Mouse (Mus musculus): ENCODE measurements at regions not wholly inside any gene's neighbourhood (a gene's known extent, or its start where the extent isn't known, plus 50 kb on each side); places are given as distances from the start of the nearest gene placed in this dataset.

- Histone ChIP-seq H3K9me3 (no peaks in the 10 kb centered on the region), H3K27ac (no peak overlapping the region; the same call in 1 of the 2 replicates), H3K27me3 (no peaks in the 10 kb centered on the region), H3K36me3 (no peaks in the 10 kb centered on the region), H3K4me2 (replicated peaks) (no peak overlapping the region), H3K4me3 (no peak overlapping the region), H3K9ac (no peak overlapping the region), H3K4me1 (peaks cover 19% of the 10 kb centered on the region)
- peak; percentile 28; the same call in 1 of the 2 replicates for ATAC-seq (ENCODE audit: insufficient number of reproducible peaks, insufficient read depth, low FRiP score, low TSS enrichment)
- WGBS = 56% methylated on average over 15 of the region's 15 CpGs
Observed at GRCm38 (mm10) chr14:33797551-33798303, 125.7 kb upstream of the Gdf10 start.

- Histone ChIP-seq H3K4me3 (no peak overlapping the region), H3K27ac (no peak overlapping the region), H3K9me3 (no peaks in the 10 kb centered on the region), H3K27me3 (no peaks in the 10 kb centered on the region), H3K4me1 (peaks cover 31% of the 10 kb centered on the region), H3K36me3 (no peaks in the 10 kb centered on the region), H3K9ac (no peak overlapping the region), H3K4me2 (replicated peaks) (no peak overlapping the region)
- WGBS = 78% methylated on average over 3 of the region's 3 CpGs
- ATAC-seq (ENCODE audit: insufficient number of reproducible peaks, insufficient read depth, low FRiP score, low TSS enrichment) = no peak
Observed at GRCm38 (mm10) chr14:33804321-33804720, 119.1 kb upstream of the Gdf10 start.

GRCm38 (mm10) chr14:33804721-33805120 lies 118.7 kb upstream of the Gdf10 start:
- H3K4me1 ChIP-seq = peaks cover 31% of the 10 kb centered on the region
- H3K9me3 ChIP-seq = no peaks in the 10 kb centered on the region
- no peaks in the 10 kb centered on the region for H3K36me3 ChIP-seq
- 48% methylated on average over 6 of the region's 6 CpGs for WGBS
- no peaks in the 10 kb centered on the region for H3K27me3 ChIP-seq
- no peak overlapping the region for H3K9ac ChIP-seq
- H3K27ac ChIP-seq = no peak overlapping the region
- no peak overlapping the region for H3K4me2 ChIP-seq (replicated peaks)
- H3K4me3 ChIP-seq = no peak overlapping the region
- ATAC-seq (ENCODE audit: insufficient number of reproducible peaks, insufficient read depth, low FRiP score, low TSS enrichment) = no peak

- H3K9me3 ChIP-seq = no peaks in the 10 kb centered on the region
- no peak for ATAC-seq (ENCODE audit: insufficient number of reproducible peaks, insufficient read depth, low FRiP score, low TSS enrichment)
- no peak overlapping the region for H3K4me2 ChIP-seq (replicated peaks)
- peaks cover 38% of the 10 kb centered on the region for H3K4me1 ChIP-seq
- no peak overlapping the region for H3K27ac ChIP-seq
- H3K36me3 ChIP-seq = no peaks in the 10 kb centered on the region
- H3K4me3 ChIP-seq = no peak overlapping the region
- 68% methylated on average over 7 of the region's 7 CpGs for WGBS
- no peak overlapping the region for H3K9ac ChIP-seq
- no peaks in the 10 kb centered on the region for H3K27me3 ChIP-seq
Observed at GRCm38 (mm10) chr14:33807196-33807595, 116.2 kb upstream of the Gdf10 start.

- H3K27me3 ChIP-seq = no peaks in the 10 kb centered on the region
- H3K27ac ChIP-seq = peak overlapping the region; percentile 46; the same call in 1 of the 2 replicates
- H3K4me1 ChIP-seq = peaks cover 39% of the 10 kb centered on the region
- H3K36me3 ChIP-seq = no peaks in the 10 kb centered on the region
- no peak overlapping the region for H3K9ac ChIP-seq
- 25% methylated on average over 11 of the region's 11 CpGs for WGBS
- no peaks in the 10 kb centered on the region for H3K9me3 ChIP-seq
- no peak for ATAC-seq (ENCODE audit: insufficient number of reproducible peaks, insufficient read depth, low FRiP score, low TSS enrichment)
- no peak overlapping the region for H3K4me3 ChIP-seq
- H3K4me2 ChIP-seq (replicated peaks) = no peak overlapping the region
Observed at GRCm38 (mm10) chr14:33808593-33809265, 114.7 kb upstream of the Gdf10 start.

GRCm38 (mm10) chr14:33810584-33810983 lies 112.8 kb upstream of the Gdf10 start:
- Histone ChIP-seq H3K4me3 (no peak overlapping the region), H3K9me3 (no peaks in the 10 kb centered on the region), H3K4me1 (peaks cover 31% of the 10 kb centered on the region), H3K9ac (no peak overlapping the region), H3K4me2 (replicated peaks) (no peak overlapping the region), H3K36me3 (no peaks in the 10 kb centered on the region), H3K27me3 (no peaks in the 10 kb centered on the region), H3K27ac (no peak overlapping the region)
- WGBS = 72% methylated on average over 4 of the region's 4 CpGs
- no peak for ATAC-seq (ENCODE audit: insufficient number of reproducible peaks, insufficient read depth, low FRiP score, low TSS enrichment)

- no peak overlapping the region for H3K9ac ChIP-seq
- H3K4me3 ChIP-seq = no peak overlapping the region
- H3K27me3 ChIP-seq = no peaks in the 10 kb centered on the region
- no peak overlapping the region for H3K4me2 ChIP-seq (replicated peaks)
- H3K27ac ChIP-seq = no peak overlapping the region
- no peak for ATAC-seq (ENCODE audit: insufficient number of reproducible peaks, insufficient read depth, low FRiP score, low TSS enrichment)
- no peaks in the 10 kb centered on the region for H3K9me3 ChIP-seq
- H3K36me3 ChIP-seq = no peaks in the 10 kb centered on the region
- H3K4me1 ChIP-seq = peaks cover 29% of the 10 kb centered on the region
- 70% methylated on average over 3 of the region's 3 CpGs for WGBS
Observed at GRCm38 (mm10) chr14:33811241-33811640, 112.1 kb upstream of the Gdf10 start.

- no peaks in the 10 kb centered on the region for H3K36me3 ChIP-seq
- WGBS = 77% methylated on average over 8 of the region's 8 CpGs
- H3K4me1 ChIP-seq = peaks cover 26% of the 10 kb centered on the region
- H3K4me2 ChIP-seq (replicated peaks) = no peak overlapping the region
- ATAC-seq (ENCODE audit: insufficient number of reproducible peaks, insufficient read depth, low FRiP score, low TSS enrichment) = no peak
- H3K4me3 ChIP-seq = no peak overlapping the region
- no peaks in the 10 kb centered on the region for H3K27me3 ChIP-seq
- no peak overlapping the region for H3K27ac ChIP-seq
- H3K9ac ChIP-seq = no peak overlapping the region
- no peaks in the 10 kb centered on the region for H3K9me3 ChIP-seq
Observed at GRCm38 (mm10) chr14:33812266-33812665, 111.1 kb upstream of the Gdf10 start.

- Histone ChIP-seq H3K9ac (no peak overlapping the region), H3K27me3 (no peaks in the 10 kb centered on the region), H3K4me2 (replicated peaks) (no peak overlapping the region), H3K27ac (no peak overlapping the region), H3K4me1 (peaks cover 23% of the 10 kb centered on the region), H3K36me3 (no peaks in the 10 kb centered on the region), H3K9me3 (no peaks in the 10 kb centered on the region), H3K4me3 (no peak overlapping the region)
- WGBS = 80% methylated on average over 4 of the region's 4 CpGs
- no peak for ATAC-seq (ENCODE audit: insufficient number of reproducible peaks, insufficient read depth, low FRiP score, low TSS enrichment)
Observed at GRCm38 (mm10) chr14:33812772-33813171, 110.6 kb upstream of the Gdf10 start.

- 78% methylated on average over 3 of the region's 3 CpGs for WGBS
- no peaks in the 10 kb centered on the region for H3K27me3 ChIP-seq
- no peak overlapping the region for H3K9ac ChIP-seq
- peaks cover 18% of the 10 kb centered on the region for H3K4me1 ChIP-seq
- H3K4me2 ChIP-seq (replicated peaks) = no peak overlapping the region
- no peak overlapping the region for H3K27ac ChIP-seq
- no peaks in the 10 kb centered on the region for H3K9me3 ChIP-seq
- H3K36me3 ChIP-seq = no peaks in the 10 kb centered on the region
- ATAC-seq (ENCODE audit: insufficient number of reproducible peaks, insufficient read depth, low FRiP score, low TSS enrichment) = no peak
- H3K4me3 ChIP-seq = no peak overlapping the region
Observed at GRCm38 (mm10) chr14:33813274-33813673, 110.1 kb upstream of the Gdf10 start.

- no peaks in the 10 kb centered on the region for H3K9me3 ChIP-seq
- 78% methylated on average over 1 of the region's 1 CpGs for WGBS
- no peak for ATAC-seq (ENCODE audit: insufficient number of reproducible peaks, insufficient read depth, low FRiP score, low TSS enrichment)
- H3K27me3 ChIP-seq = no peaks in the 10 kb centered on the region
- no peak overlapping the region for H3K4me3 ChIP-seq
- H3K36me3 ChIP-seq = no peaks in the 10 kb centered on the region
- no peak overlapping the region for H3K4me2 ChIP-seq (replicated peaks)
- no peak overlapping the region for H3K9ac ChIP-seq
- H3K4me1 ChIP-seq = peaks cover 9% of the 10 kb centered on the region
- no peak overlapping the region for H3K27ac ChIP-seq
Observed at GRCm38 (mm10) chr14:33814107-33814506, 109.3 kb upstream of the Gdf10 start.

- no peaks in the 10 kb centered on the region for H3K9me3 ChIP-seq
- ATAC-seq (ENCODE audit: insufficient number of reproducible peaks, insufficient read depth, low FRiP score, low TSS enrichment) = no peak
- H3K4me2 ChIP-seq (replicated peaks) = no peak overlapping the region
- no peak overlapping the region for H3K27ac ChIP-seq
- no peak overlapping the region for H3K9ac ChIP-seq
- H3K4me1 ChIP-seq = peaks cover 8% of the 10 kb centered on the region; the same call in 1 of the 2 replicates
- H3K27me3 ChIP-seq = no peaks in the 10 kb centered on the region
- H3K4me3 ChIP-seq = no peak overlapping the region
- 84% methylated on average over 2 of the region's 2 CpGs for WGBS
- H3K36me3 ChIP-seq = no peaks in the 10 kb centered on the region
Observed at GRCm38 (mm10) chr14:33814599-33814998, 108.8 kb upstream of the Gdf10 start.
